Mouse (Mus musculus): ENCODE measurements at regions not wholly inside any gene's neighbourhood (a gene's known extent, or its start where the extent isn't known, plus 50 kb on each side); places are given as distances from the start of the nearest gene placed in this dataset.

DNA sequence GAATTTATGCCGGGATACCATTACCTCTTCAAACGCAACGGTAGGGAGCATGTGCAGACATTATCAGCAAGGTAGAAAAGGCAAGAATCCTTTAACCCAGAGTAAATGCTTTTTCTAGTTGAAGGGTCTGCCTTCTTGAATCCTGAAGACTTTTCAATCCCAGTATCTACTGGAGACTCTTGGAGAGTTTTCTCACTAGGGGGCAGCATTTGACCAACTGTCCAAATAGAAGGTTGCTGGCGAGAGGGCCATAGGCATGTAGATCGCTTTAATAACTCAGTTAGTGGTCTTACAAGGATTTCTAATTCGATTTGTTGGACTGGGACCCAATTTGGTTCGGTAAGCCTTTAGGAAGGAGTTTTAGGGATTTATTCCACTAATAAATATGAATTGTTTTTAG is 110.0 kb downstream of the Zfp326 start:
- TF ChIP-seq POLR2A (IDR thresholded peaks at IDR 0.05; ENCODE audit: insufficient read length, low read depth) (no peak), POLR2AphosphoS2 (IDR thresholded peaks at IDR 0.05; ENCODE audit: insufficient read length, low read depth) (no peak), REST (IDR thresholded peaks at IDR 0.05; ENCODE audit: insufficient read depth, insufficient read length) (no peak), TCF3 (IDR thresholded peaks at IDR 0.05; ENCODE audit: insufficient read length, low read depth) (no peak), E2F4 (IDR thresholded peaks at IDR 0.05; ENCODE audit: insufficient read depth) (no peak)
